Mouse (Mus musculus) lung, postnatal 25 days (tissue): Measurements from ENCODE around the gene Tmem63c.
A peak's percentile ranks its signal among the peaks of the same experiment; 100 is the strongest.

Experiments
- DNase-seq: peaks from one replicate; pipeline ENCODE4 v3.0.0; 2022; ENCODE audit warnings: low spot score

The Tmem63c gene

DNA sequence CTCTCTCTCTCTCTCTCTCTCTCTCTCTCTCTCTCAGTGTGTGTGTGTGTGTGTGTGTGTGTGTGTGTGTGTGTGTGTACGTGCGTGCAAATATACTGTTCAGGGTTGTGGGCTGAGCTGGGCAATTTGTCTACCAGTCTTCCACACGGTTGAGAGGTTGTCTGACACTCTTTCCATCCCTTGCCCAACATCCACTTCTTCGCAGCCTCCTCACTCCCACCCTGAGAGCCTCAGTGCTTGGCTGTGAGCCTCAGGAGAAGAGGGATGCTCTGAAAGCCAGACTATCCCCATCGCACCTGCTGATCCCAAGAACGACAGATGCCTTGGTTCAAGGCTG lies 20.3 kb upstream of the Tmem63c start:
- DNase-seq = no peak

DNA sequence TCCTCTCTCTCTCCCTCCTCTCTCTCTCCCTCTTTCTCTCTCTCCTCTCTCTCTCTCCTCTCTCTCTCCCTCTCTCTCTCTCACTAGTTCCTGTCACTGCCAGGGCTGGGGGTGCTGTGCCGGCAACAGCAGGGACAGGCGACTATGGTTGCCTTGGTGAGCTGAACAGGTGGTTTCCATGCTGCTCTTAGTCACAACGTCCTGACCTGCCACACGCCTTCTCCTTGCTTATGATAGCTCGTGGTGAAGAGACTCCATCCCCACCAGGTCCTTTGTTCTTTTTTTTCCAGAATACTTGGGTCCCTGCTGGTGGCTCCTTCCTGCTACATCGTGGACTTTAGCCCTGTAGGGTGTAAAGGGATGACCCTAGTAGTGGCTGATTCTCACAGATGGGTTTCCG lies 18.9 kb upstream of the Tmem63c start:
- DNase-seq = no peak

DNA sequence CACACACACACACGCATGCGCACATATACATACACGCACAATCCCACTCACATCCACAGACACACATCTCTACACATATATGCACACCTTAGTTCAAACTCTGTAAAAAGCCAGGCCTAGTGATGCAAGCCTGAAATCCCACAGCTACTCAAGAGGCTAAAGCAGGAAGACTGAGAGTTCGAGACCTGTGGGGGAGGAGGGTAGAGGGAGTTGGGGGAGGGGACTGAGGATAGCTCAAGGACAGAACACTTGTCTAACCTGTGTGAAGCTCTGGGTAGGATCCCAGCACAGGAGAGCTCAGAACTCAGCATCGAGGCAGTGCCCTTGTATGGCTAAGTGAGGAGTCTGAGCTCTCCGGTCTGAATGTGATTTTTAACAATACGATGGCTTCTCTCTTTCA lies 18.3 kb upstream of the Tmem63c start:
- DNase-seq = no peak

DNA sequence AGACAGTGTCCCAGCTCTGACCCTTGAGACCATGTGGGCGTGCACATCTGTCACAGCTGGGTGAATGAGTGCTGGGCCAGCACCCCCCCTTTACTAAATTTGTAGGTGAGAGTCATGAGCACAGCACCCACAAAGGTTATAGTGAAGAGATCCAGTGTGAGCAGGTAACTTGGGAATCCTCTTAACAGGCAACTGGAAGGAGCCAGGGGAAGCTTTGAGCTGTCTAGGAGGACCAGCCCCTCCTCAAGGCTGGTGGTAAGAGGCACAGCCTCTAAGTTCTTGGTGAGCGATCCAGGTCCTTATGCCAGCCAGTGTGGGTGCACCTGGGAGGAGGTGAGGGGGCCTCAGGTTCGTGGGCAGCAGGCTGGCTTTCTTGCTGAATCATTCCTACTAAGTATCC lies 17.5 kb upstream of the Tmem63c start:
- DNase-seq = no peak

GRCm38 (mm10) chr12:87004596-87004995 lies 16.5 kb upstream of the Tmem63c start:
- no peak for DNase-seq

- no peak for DNase-seq
These were observed 4.1 kb upstream of the Tmem63c start for GRCm38 (mm10) chr12:87017041-87017440.

GRCm38 (mm10) chr12:87018756-87019155 lies 2.4 kb upstream of the Tmem63c start:
- DNase-seq = no peak

DNA sequence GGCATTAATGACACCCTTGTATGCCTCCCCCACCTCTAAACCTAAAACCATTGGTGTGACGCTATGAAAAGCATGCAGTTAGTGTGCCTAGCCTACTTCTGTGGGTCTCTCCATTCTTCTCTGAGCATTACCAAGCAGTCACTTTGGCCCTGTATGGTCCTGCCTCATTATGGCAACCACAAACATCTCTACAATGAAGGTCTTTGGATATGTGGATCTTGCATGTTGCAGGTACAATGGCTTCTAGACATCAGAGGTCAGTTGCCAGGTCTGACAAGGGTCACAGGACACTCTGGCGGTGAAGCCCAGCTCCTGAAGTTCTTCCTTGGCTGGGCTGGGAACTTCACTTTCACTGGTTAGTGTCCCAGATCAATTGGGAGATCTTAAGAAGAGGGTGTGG lies 866 bp downstream of the Tmem63c start:
- DNase-seq = no peak

GRCm38 (mm10) chr12:87023456-87023855 lies 2.3 kb downstream of the Tmem63c start:
- DNase-seq = no peak

DNA sequence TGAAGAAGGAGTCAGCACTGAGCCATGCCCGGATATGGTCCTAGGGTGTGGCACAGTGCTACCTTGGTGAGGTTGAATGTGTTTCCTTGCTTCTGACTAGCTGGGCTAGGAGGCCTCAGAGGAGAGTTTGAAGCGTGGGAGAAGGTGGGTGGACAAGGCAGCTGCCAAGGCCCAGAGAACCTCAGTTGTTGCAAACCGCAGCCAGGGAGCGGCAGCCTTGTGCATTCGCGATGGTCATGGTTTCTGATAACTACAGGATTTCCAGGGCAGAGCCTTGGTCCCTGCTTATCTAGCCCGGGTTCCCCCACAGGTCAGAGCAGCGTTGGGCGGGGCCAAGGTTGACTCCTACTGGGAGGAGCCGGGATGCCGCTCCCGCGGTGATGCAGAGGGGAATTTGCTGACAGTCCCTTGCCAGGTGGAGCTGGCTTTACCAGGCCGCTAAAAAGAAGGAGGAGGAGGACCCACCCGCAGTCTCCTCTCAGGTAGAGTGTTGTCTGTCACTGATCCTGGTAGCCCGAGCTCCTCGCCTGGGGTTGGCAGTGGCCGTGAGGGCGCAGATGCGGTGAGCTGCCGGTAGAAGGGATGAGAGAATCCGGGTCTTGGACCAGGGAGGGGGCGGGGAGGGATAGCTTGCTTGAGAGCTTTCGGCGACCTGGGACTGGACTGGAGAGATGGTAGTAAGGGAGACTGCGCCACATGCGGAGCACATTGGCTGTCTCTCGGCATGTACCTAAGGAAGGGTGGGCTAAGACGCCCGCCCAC lies 5.2 kb downstream of the Tmem63c start:
- DNase-seq = no peak

GRCm38 (mm10) chr12:87026871-87027240 lies 5.7 kb downstream of the Tmem63c start:
- no peak for DNase-seq

DNA sequence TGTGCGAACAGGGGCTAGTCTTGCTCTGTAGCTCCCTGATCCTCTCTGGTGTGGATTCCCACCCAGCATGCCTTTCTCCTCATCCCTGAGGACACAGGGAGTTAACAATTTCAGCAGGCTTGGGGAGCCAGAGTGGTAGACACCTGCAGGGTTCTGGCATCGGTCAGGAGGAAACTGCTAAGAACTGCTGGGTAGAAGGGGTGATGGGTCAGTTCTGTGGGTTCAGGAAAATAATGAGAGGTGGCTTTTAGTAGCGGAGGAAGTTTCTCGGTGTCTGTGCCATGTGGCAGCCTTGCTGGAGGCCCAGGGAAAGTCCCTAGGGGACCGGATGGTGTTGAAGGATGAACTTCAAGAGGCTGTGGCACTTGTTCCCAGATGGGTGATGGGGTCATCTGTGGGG lies 6.3 kb downstream of the Tmem63c start:
- DNase-seq = no peak

- DNase-seq = no peak
These were observed 6.9 kb downstream of the Tmem63c start for GRCm38 (mm10) chr12:87028068-87028467.

DNA sequence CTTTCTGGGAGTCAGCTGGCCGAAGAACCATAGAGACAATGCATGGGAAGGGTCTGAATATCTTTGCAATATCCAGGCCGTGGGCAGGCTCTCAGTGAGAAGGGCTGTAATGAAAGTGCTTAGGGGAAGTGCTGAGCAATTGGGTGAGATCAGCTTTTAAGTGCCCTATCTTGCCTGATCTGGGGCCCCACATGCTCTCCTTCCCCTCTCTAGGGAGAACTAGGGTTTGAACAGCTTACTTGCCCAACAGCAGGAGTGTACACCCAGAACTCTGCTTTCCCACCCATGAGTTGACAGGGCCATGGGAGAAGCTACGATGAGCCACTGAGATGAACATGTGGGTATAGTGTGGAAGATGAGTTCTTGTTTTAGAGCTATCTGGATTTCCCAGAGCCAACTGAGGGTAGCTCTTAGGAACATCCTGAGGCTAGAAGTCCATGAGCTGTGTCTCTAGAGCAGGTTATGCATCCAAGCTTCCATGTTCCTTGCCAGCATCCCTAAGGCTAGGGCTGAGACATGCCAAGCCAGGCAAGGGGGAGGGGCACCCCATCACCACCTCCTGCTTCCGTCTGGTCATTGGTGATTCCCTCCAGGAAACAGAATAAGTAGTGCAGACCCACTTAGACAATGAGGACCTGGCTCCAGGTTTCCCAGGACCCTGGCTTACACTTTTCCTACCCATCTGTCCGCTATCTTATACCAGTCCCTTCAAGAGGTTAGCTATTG lies 8.3 kb downstream of the Tmem63c start:
- DNase-seq = no peak

- no peak for DNase-seq
These were observed 10.1 kb downstream of the Tmem63c start for GRCm38 (mm10) chr12:87031163-87031763.

DNA sequence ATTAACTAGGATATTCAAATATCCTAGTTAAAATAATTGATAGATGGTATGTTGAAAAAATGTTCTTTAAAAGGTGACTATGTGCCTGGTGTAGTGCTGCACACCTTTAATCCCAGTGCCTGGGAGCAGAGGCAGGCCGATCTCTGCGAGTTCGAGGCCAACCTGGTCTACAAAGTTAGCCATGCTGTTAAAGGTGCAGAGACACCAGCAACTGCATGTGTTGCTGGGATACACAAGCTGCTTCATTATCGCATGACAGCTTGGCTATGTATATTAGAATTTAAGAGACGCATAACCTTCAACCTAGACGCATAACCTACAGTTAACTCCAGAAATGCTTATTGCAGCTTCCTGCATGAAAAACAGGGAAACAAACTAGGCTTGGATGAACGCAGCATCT lies 15.5 kb downstream of the Tmem63c start:
- no peak for DNase-seq

DNA sequence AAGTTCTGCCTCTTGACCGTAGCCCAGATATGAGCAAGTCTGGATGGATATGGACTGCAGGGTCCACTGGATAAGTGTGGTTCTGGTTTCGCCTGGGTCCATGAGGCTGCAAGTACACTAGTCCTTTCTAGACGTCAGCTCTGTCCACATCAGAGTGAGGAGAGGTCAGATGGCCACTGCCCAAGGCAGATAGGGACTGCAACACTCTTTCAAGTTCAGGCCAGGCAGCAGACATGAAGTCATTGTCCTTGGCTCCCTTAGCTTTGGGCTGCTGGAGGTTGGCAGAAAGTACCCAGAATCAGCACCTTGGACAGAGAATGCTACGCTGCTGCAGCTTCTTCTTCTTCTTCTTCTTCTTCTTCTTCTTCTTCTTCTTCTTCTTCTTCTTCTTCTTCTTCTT lies 19.0 kb downstream of the Tmem63c start:
- no peak for DNase-seq

- DNase-seq = no peak
These were observed 19.7 kb downstream of the Tmem63c start for GRCm38 (mm10) chr12:87040857-87041256.

GRCm38 (mm10) chr12:87042456-87042855 lies 21.3 kb downstream of the Tmem63c start:
- no peak for DNase-seq

DNA sequence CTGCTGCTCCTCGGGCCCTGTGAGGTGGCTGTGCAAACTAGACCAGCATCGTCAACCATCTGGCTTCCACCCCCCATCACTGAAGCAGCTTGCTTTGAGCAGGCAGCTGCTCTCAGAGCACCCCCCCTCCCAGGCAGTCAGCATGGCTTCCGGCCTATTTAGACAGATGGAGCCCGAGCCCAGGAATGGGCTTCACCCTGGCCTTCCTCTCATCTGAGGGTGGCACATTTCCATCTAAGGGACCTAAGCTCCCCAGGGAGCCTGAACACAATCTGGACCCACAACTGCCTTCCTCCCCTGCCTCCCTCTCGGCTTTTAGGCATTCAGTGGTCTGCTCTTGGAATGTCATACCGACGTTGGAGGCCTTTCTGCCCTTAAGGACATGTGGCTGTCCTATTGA lies 22.1 kb downstream of the Tmem63c start:
- DNase-seq = no peak

DNA sequence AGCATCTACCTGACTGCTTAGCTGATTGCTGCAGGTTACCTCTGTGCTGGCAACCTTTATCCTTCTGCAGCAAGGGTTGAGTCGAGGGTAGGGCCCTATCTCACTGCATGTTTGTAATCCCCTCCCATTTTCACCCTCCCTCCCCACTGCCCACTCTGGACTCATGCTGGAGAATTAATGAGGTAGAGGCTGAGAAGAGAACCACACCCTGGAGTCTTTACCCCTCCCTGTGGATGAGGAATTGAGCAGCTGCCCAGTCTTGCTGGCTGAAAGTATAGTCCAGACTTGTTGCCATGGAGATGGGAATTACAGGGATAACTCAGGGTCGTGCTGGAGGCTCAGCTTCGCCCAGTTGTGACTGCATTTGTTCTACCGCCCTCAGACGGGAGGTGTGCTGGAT lies 23.6 kb downstream of the Tmem63c start:
- DNase-seq = no peak

DNA sequence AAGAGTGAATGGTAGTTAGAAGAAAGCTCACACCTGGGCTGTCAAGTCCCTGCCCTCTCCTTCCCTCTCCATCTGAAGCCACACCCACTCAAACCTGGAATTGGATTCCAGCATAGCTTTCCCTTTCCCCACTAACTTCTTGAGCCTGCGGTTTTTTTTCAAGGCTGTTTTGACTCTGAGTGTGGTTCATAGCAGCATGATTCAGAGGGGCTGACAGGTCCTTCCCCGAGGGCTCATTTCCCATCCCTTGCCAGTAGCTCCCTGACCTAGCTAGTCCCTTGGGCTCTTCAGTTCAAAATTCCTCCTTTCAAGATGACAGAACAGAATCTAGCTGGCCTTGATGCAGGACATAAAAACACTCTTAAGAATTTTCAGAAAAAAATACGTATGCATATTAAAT lies 26.4 kb downstream of the Tmem63c start:
- DNase-seq = no peak

DNA sequence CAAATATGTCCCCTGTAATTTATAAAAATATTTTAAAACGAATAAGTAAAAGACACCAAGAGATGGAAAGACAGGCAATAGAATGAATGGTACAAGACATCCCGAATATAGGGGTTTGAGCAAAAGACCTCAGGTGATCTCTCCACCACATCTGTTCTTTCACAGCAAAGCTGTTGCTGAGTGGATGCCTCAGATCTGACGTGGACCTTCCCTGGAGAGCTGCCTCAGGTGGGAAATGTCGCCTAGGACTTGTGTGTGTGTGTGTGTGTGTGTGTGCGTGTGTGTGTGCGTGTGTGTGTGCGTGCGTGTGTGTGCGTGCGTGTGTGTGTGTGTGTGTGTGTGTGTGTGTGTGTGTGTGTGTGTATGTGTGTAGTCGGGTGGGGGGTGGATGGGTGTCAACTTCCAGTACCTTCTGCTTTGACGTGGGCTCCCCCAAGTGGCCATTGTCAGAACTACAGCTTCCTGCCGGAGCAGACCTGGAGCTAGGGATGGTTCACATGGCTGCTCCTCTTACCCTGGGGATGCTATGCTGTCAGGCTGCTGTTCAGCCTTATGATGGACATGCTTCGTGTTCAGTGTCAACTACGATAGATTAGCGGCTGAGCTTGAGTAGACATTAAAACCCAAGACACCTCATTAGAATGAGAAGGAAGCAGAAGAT lies 31.7 kb downstream of the Tmem63c start:
- peak; percentile 66 for DNase-seq
